Mouse (Mus musculus) MEL (cell line): ENCODE results near the gene Ppm1m.

ENCODE experiments used
- CHD2 ChIP-seq: IDR thresholded peaks from 2 replicates; pipeline ENCODE4 v1.6.1; 2011; ENCODE audit warnings: low read length, improper control_type of control experiment
- MAFK ChIP-seq: IDR thresholded peaks from 2 replicates; pipeline ENCODE4 v1.6.1; 2011; ENCODE audit warnings: low read depth, mild to moderate bottlenecking, low read length, improper control_type of control experiment, borderline replicate concordance
- SIN3A ChIP-seq: IDR thresholded peaks from 2 replicates; pipeline ENCODE4 v1.6.1; 2012; ENCODE audit warnings: low read length, improper control_type of control experiment, inconsistent platforms

DNA sequence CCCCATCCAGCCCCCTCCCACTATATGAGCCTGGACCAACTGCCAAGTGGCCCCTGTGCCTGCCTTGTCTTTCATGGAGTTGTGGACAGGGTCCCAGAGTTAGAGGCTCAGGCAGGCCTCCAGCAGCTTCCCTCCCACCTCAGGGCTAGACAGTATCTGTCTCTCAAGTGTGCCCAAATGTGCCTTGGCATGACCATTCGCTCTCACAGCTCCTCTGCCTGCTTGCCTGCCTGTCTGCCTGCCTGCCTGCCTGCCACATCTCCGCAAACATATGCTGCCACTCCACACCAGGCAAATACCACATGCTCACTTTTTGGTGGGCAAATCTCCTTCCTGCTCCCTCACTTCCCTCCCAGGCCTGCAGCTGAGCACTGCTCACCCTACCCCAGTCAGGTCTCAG, 54.0 kb downstream of the Ppm1m start:
- TF ChIP-seq SIN3A (no peak), MAFK (no peak), CHD2 (no peak)
